Mouse (Mus musculus) brain, embryonic 18.5 days (tissue): Measurements from ENCODE around the gene Strada.
"Not testable (repeated sequence)": the region's sequence is repeated elsewhere in the genome, so short reads cannot be mapped to it uniquely, and the experiment has no call there.

ENCODE experiments used
- DNase-seq: peaks from one replicate; pipeline ENCODE4 v3.0.0-alpha.2; 2012; ENCODE audit warnings: low read depth, low spot score

The Strada gene

GRCm38 (mm10) chr11:106156257-106156656 lies 45.7 kb downstream of the Strada start:
- no peak for DNase-seq

GRCm38 (mm10) chr11:106155761-106156160 lies 46.2 kb downstream of the Strada start:
- DNase-seq = no peak

- DNase-seq = no peak
Measured at GRCm38 (mm10) chr11:106154770-106155169, 47.2 kb downstream of the Strada start.

GRCm38 (mm10) chr11:106154091-106154490 lies 47.9 kb downstream of the Strada start:
- no peak for DNase-seq

GRCm38 (mm10) chr11:106152132-106152531 lies 49.8 kb downstream of the Strada start:
- DNase-seq = no peak

- no peak for DNase-seq
Measured at GRCm38 (mm10) chr11:106151219-106151618, 50.7 kb downstream of the Strada start.

- no peak for DNase-seq
Measured at GRCm38 (mm10) chr11:106134580-106135528, 67.1 kb downstream of the Strada start.

GRCm38 (mm10) chr11:106132516-106132915 lies 69.5 kb downstream of the Strada start:
- DNase-seq = no peak

- DNase-seq = no peak
Measured at GRCm38 (mm10) chr11:106129477-106129876, 72.5 kb downstream of the Strada start.

GRCm38 (mm10) chr11:106126727-106127373 lies 75.1 kb downstream of the Strada start:
- not testable (repeated sequence) for DNase-seq

GRCm38 (mm10) chr11:106125827-106126226 lies 76.1 kb downstream of the Strada start:
- no peak for DNase-seq

- DNase-seq = no peak
Measured at GRCm38 (mm10) chr11:106124784-106125183, 77.2 kb downstream of the Strada start.

GRCm38 (mm10) chr11:106122736-106123135 lies 79.2 kb downstream of the Strada start:
- DNase-seq = no peak

GRCm38 (mm10) chr11:106122221-106122620 lies 79.7 kb downstream of the Strada start:
- no peak for DNase-seq
